Mouse (Mus musculus) liver, embryonic 14.5 days (tissue): ENCODE measurements at regions not wholly inside any gene's neighbourhood (a gene's known extent, or its start where the extent isn't known, plus 50 kb on each side); places are given as distances from the start of the nearest gene placed in this dataset.

Experiments used
- CTCF ChIP-seq: IDR thresholded peaks from 2 replicates; pipeline ENCODE4 v1.5.1; 2016; ENCODE audit warnings: antibody characterized with exemption, low read depth, control low read depth
- EP300 ChIP-seq: IDR thresholded peaks from 2 replicates; pipeline ENCODE4 v1.6.1; 2016; ENCODE audit warnings: antibody characterized with exemption, low read depth

DNA sequence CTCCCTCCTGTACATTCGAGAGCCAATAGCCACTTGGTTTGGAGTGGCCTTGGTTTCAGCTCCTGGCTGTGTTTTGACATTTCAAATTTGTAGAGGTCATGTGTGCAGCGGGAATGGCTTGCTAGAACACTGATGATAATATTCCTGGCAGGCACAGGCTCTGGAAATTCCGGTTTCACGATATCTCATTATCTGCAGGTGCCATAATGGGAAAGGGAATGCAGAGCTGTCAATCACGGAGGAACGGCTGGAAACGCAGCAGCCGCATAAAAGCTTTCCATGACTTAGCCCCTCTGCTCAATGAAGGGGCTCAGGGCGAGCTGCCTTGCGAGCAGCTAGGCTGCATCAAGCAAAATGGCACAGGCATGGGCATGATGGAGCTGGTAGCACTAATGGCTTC, 251.6 kb downstream of the Tshz3 start:
- TF ChIP-seq EP300 = no peak
- TF ChIP-seq CTCF = no peak
